25 mouse cellular contexts compared by ENCODE assay signal in genomic region chr6:127355112-127355511, GRCm38 (mm10).
DNase-seq lines count a peak whose midpoint lies in the region; ATAC-seq and TF ChIP-seq lines count a peak whose summit lies in the region.
"Had no signal": no experiment of that assay in that cellular context is flagged by ENCODE, and none has a peak within 500 bp of the region (broad histone marks: within the 10 kb centered on the region; RNA-seq: fewer than 3 reads in every experiment).

No protein-coding gene starts in this region.

- no peak overlapping the region for H3K4me2 ChIP-seq in forebrain, embryonic 11.5 days (ENCODE audit: low read depth, low read length, severe bottlenecking)
- no peak overlapping the region for H3K4me2 ChIP-seq in forebrain, embryonic 12.5 days
- H3K4me2 ChIP-seq in intestine, embryonic 16.5 days (ENCODE audit: low read depth, low read length): no peak overlapping the region
- no peak overlapping the region for H3K4me2 ChIP-seq in intestine, postnatal 0 days (replicated peaks; ENCODE audit: low read depth)
- H3K4me2 ChIP-seq in lung, postnatal 0 days (replicated peaks; ENCODE audit: low read depth, low read length): no peak overlapping the region
- H3K4me2 ChIP-seq: embryonic facial prominence, embryonic 12.5 days; forebrain, embryonic 13.5 days; forebrain, embryonic 15.5 days had no signal

- TF ChIP-seq POLR2A in lung, adult 2 months (IDR thresholded peaks at IDR 0.05; ENCODE audit: borderline replicate concordance, extremely low read depth, low read depth, low read length): no peak

- peak; percentile 70 for TF ChIP-seq EP300 in lung, postnatal 0 days (IDR thresholded peaks at IDR 0.05)

- H3K9ac ChIP-seq in forebrain, embryonic 11.5 days (ENCODE audit: low read length): no peak overlapping the region
- H3K9ac ChIP-seq in forebrain, embryonic 12.5 days: no peak overlapping the region
- no peak overlapping the region for H3K9ac ChIP-seq in intestine, embryonic 16.5 days (ENCODE audit: low read depth, low read length)
- H3K9ac ChIP-seq in intestine, postnatal 0 days (ENCODE audit: low read depth, low read length): no peak overlapping the region
- no peak overlapping the region for H3K9ac ChIP-seq in lung, postnatal 0 days (replicated peaks; ENCODE audit: low read depth)
- H3K9ac ChIP-seq: embryonic facial prominence, embryonic 12.5 days; forebrain, embryonic 13.5 days; forebrain, embryonic 15.5 days; forebrain, postnatal 0 days had no signal

- ATAC-seq in forebrain, embryonic 11.5 days (replicated peaks; ENCODE audit: low FRiP score): no peak
- no peak for ATAC-seq in forebrain, embryonic 12.5 days (ENCODE audit: low FRiP score)
- 0 out of 2 replicates have a peak, but pooled peaks have one; percentile 5 for ATAC-seq in intestine, embryonic 16.5 days
- ATAC-seq in intestine, postnatal 0 days: no peak
- ATAC-seq in lung, postnatal 0 days: peak; percentile 35
- ATAC-seq: activated CD4-positive, CD25-positive, alpha-beta regulatory T cell, adult 4 months; CD4-positive, CD25-positive, alpha-beta regulatory T cell, adult 4 months; forebrain, embryonic 13.5 days; forebrain, embryonic 15.5 days; forebrain, postnatal 0 days; Patski had no signal

- TF ChIP-seq CTCF in intestine, postnatal 0 days (IDR thresholded peaks at IDR 0.05; ENCODE audit: low read depth): no peak
- TF ChIP-seq CTCF in lung, postnatal 0 days (IDR thresholded peaks at IDR 0.05): no peak
- no peak for TF ChIP-seq CTCF in lung, adult 2 months (IDR thresholded peaks at IDR 0.05; ENCODE audit: insufficient read depth, low read length)

- H3K27me3 ChIP-seq in forebrain, embryonic 11.5 days (ENCODE audit: control insufficient read depth, insufficient read depth, low read length): no peaks in the 10 kb centered on the region
- no peaks in the 10 kb centered on the region for H3K27me3 ChIP-seq in forebrain, embryonic 12.5 days
- H3K27me3 ChIP-seq in intestine, embryonic 16.5 days (replicated peaks; ENCODE audit: control insufficient read depth, insufficient read depth, low read length): no peaks in the 10 kb centered on the region
- H3K27me3 ChIP-seq in intestine, postnatal 0 days (replicated peaks; ENCODE audit: control insufficient read depth, insufficient read depth, low read length): no peaks in the 10 kb centered on the region
- H3K27me3 ChIP-seq in lung, postnatal 0 days (replicated peaks; ENCODE audit: insufficient read depth, low read length): no peaks in the 10 kb centered on the region
- H3K27me3 ChIP-seq: CH12.LX; embryonic facial prominence, embryonic 12.5 days; forebrain, embryonic 13.5 days; forebrain, embryonic 15.5 days; Patski had no signal

- no peak overlapping the region for H3K27ac ChIP-seq in forebrain, embryonic 11.5 days (ENCODE audit: low read depth, low read length)
- no peak overlapping the region for H3K27ac ChIP-seq in forebrain, embryonic 12.5 days
- H3K27ac ChIP-seq in intestine, embryonic 16.5 days (ENCODE audit: low read length): no peak overlapping the region
- no peak overlapping the region for H3K27ac ChIP-seq in intestine, postnatal 0 days (ENCODE audit: low read depth, low read length)
- peak overlapping the region; percentile 55; the same call in 1 of the 2 replicates for H3K27ac ChIP-seq in lung, postnatal 0 days (ENCODE audit: low read length)
- H3K27ac ChIP-seq: embryonic facial prominence, embryonic 10.5 days; embryonic facial prominence, embryonic 12.5 days; forebrain, embryonic 13.5 days; forebrain, embryonic 15.5 days had no signal

- DNase-seq in forebrain, embryonic 11.5 days (ENCODE audit: low spot score): peak; percentile 2
- DNase-seq in lung, postnatal 0 days (ENCODE audit: low spot score): peak; percentile 67
- no peak for DNase-seq in lung, adult 2 months
- DNase-seq: adrenal gland, adult 8-10 months; adrenal gland, postnatal 14 days; adrenal gland, postnatal 36 days; B cell, adult 2 months; cerebellum, adult 11-12 months; cerebellum, adult 2 months; cerebellum, adult 9-10 months; cerebellum, postnatal 10 days; cerebellum, postnatal 25 days; forebrain, postnatal 0 days had no signal

- H3K9me3 ChIP-seq in forebrain, embryonic 11.5 days (ENCODE audit: control insufficient read depth, low read length): no peaks in the 10 kb centered on the region
- H3K9me3 ChIP-seq in forebrain, embryonic 12.5 days: no peaks in the 10 kb centered on the region
- H3K9me3 ChIP-seq in intestine, embryonic 16.5 days (ENCODE audit: control insufficient read depth, low read length): no peaks in the 10 kb centered on the region
- no peaks in the 10 kb centered on the region for H3K9me3 ChIP-seq in intestine, postnatal 0 days (ENCODE audit: control insufficient read depth)
- no peaks in the 10 kb centered on the region for H3K9me3 ChIP-seq in lung, postnatal 0 days (ENCODE audit: low read length)
- H3K9me3 ChIP-seq: embryonic facial prominence, embryonic 10.5 days; embryonic facial prominence, embryonic 12.5 days; forebrain, embryonic 13.5 days; forebrain, embryonic 15.5 days; G1E had no signal

- no peaks in the 10 kb centered on the region for H3K36me3 ChIP-seq in forebrain, embryonic 11.5 days (ENCODE audit: control insufficient read depth, insufficient read depth, low read length)
- no peaks in the 10 kb centered on the region for H3K36me3 ChIP-seq in forebrain, embryonic 12.5 days (replicated peaks)
- H3K36me3 ChIP-seq in intestine, embryonic 16.5 days (ENCODE audit: control insufficient read depth, insufficient read depth, low read length): no peaks in the 10 kb centered on the region
- H3K36me3 ChIP-seq in intestine, postnatal 0 days (ENCODE audit: control insufficient read depth, insufficient read depth): no peaks in the 10 kb centered on the region
- H3K36me3 ChIP-seq in lung, postnatal 0 days (ENCODE audit: insufficient read depth, low read length): no peaks in the 10 kb centered on the region
- H3K36me3 ChIP-seq: embryonic facial prominence, embryonic 10.5 days; embryonic facial prominence, embryonic 12.5 days; forebrain, embryonic 15.5 days; G1E had no signal

- no peaks in the 10 kb centered on the region; the same call in 1 of the 2 replicates for H3K4me1 ChIP-seq in forebrain, embryonic 11.5 days (replicated peaks; ENCODE audit: control insufficient read depth, insufficient read depth, low read length)
- H3K4me1 ChIP-seq in forebrain, embryonic 12.5 days: peaks cover 14% of the 10 kb centered on the region
- peaks cover 17% of the 10 kb centered on the region for H3K4me1 ChIP-seq in intestine, embryonic 16.5 days (ENCODE audit: control insufficient read depth, insufficient read depth, low read length)
- no peaks in the 10 kb centered on the region for H3K4me1 ChIP-seq in intestine, postnatal 0 days (replicated peaks; ENCODE audit: control insufficient read depth, insufficient read depth, low read length)
- peaks cover 5% of the 10 kb centered on the region for H3K4me1 ChIP-seq in lung, postnatal 0 days (ENCODE audit: insufficient read depth, low read depth, low read length)
- no peaks in the 10 kb centered on the region for H3K4me1 ChIP-seq in lung, adult 2 months (ENCODE audit: control insufficient read depth, insufficient read depth, low read length)

- H3K4me3 ChIP-seq in forebrain, embryonic 11.5 days (ENCODE audit: low read depth, low read length): no peak overlapping the region
- no peak overlapping the region for H3K4me3 ChIP-seq in forebrain, embryonic 12.5 days (replicated peaks)
- H3K4me3 ChIP-seq in intestine, embryonic 16.5 days (ENCODE audit: low read length): no peak overlapping the region
- H3K4me3 ChIP-seq in intestine, postnatal 0 days (ENCODE audit: low read depth, low read length): no peak overlapping the region
- no peak overlapping the region for H3K4me3 ChIP-seq in lung, postnatal 0 days (ENCODE audit: low read depth, low read length)
- H3K4me3 ChIP-seq in lung, adult 2 months (replicated peaks; ENCODE audit: extremely low read depth, low read depth, low read length): no peak overlapping the region
- H3K4me3 ChIP-seq: embryonic facial prominence, embryonic 10.5 days; embryonic facial prominence, embryonic 12.5 days; forebrain, embryonic 13.5 days; forebrain, embryonic 15.5 days had no signal

- WGBS in forebrain, embryonic 11.5 days: 83% methylated on average over 6 of the region's 6 CpGs
- 85% methylated on average over 6 of the region's 6 CpGs for WGBS in forebrain, embryonic 12.5 days
- WGBS in intestine, embryonic 16.5 days: 66% methylated on average over 6 of the region's 6 CpGs
- 48% methylated on average over 6 of the region's 6 CpGs for WGBS in intestine, postnatal 0 days
- 37% methylated on average over 6 of the region's 6 CpGs for WGBS in lung, postnatal 0 days
- 45% methylated on average over 6 of the region's 6 CpGs for WGBS in lung, adult 2 months

Comparison
In these comparisons a context has a peak if more than half of its experiments do, and no peak if none do; other contexts are left out.
1. ATAC-seq: peak in intestine, embryonic 16.5 days (single experiment) and lung, postnatal 0 days (single experiment); none in forebrain, embryonic 11.5 days (single experiment), forebrain, embryonic 12.5 days (single experiment) and intestine, postnatal 0 days (single experiment).